Mouse (Mus musculus) forebrain, postnatal 0 days (tissue): ENCODE measurements around the gene Usp31. TPM values are rescaled to one million over a fixed set of nuclear protein-coding genes. Genes with fewer than 3 reads are reported as not detected.
A peak's percentile ranks its signal among the peaks of the same experiment; 100 is the strongest.

Experiments used
- ATAC-seq: fragments of 200-750 bp; cut with Nextera tagmentation; 2 replicates; pipeline ENCODE4 v1.8.0; 2017; ENCODE audit warnings: mild to moderate bottlenecking, moderate library complexity
- DNase-seq: peaks from one replicate; pipeline ENCODE4 v3.0.0-alpha.2; 2015
- H3K27ac ChIP-seq: fragments of 300-500 bp; sonication (generic); 2 replicates; pipeline ENCODE4 v1.5.1; 2014; ENCODE audit warnings: low read depth, mild to moderate bottlenecking, antibody characterized with exemption, low read length, moderate library complexity, mixed read lengths
- H3K27me3 ChIP-seq: fragments of 300-500 bp; sonication (generic); 2 replicates; pipeline ENCODE4 v1.6.1; 2014; ENCODE audit warnings: mild to moderate bottlenecking, low read length, mixed read lengths; ENCODE audit not compliant: insufficient read depth
- H3K36me3 ChIP-seq: fragments of 300-500 bp; sonication (generic); 2 replicates; pipeline ENCODE4 v1.6.1; 2014; ENCODE audit warnings: mild to moderate bottlenecking, moderate library complexity; ENCODE audit not compliant: insufficient read depth
- H3K4me1 ChIP-seq: fragments of 300-500 bp; sonication (generic); 2 replicates; pipeline ENCODE4 v1.6.1; 2014; ENCODE audit warnings: antibody characterized with exemption; ENCODE audit not compliant: insufficient read depth
- H3K4me2 ChIP-seq: fragments of 300-500 bp; sonication (generic); 2 replicates; pipeline ENCODE4 v1.6.1; 2014; ENCODE audit warnings: low read depth, mild to moderate bottlenecking, moderate library complexity
- H3K4me3 ChIP-seq: fragments of 300-500 bp; sonication (generic); 2 replicates; pipeline ENCODE4 v1.5.1; 2014; ENCODE audit warnings: low read depth, low read length, mixed read lengths
- H3K9ac ChIP-seq: fragments of 300-500 bp; sonication (generic); 2 replicates; pipeline ENCODE4 v1.6.1; 2014; ENCODE audit warnings: mild to moderate bottlenecking
- H3K9me3 ChIP-seq: fragments of 300-500 bp; sonication (generic); 2 replicates; pipeline ENCODE4 v1.6.1; 2016; ENCODE audit warnings: low read length
- CTCF ChIP-seq: sonication (generic); IDR thresholded peaks from 2 replicates; pipeline ENCODE4 v1.5.1; 2016; ENCODE audit warnings: antibody characterized with exemption, control low read depth, low read depth
- WGBS: fragments of 180-500 bp; shearing (Covaris S2); extraction: QIAGEN DNeasy Blood & Tissue Kit; methylation state at CpG from one replicate; pipeline ENCODE4 v1.1.7; 2014; 5-methylcytosine and 5-hydroxymethylcytosine counted together
- polyA plus RNA-seq: library from polyadenylated mRNA; unstranded; fragments of >200 nt; fragmentation: Nextera tagmentation; extraction: Ambion mirVana; gene quantifications from 2 replicates; pipeline ENCODE4 v1.2.1, GENCODE M21; 2015
- total RNA-seq: library from RNA; depleted of rRNA; stranded (reverse); fragments of >200 nt; gene quantifications from 2 replicates; pipeline ENCODE4 v1.2.3, GENCODE M21; 2014

Gene Usp31
- total and polyA plus RNA-seq, 2 experiments from 2014 or later: 1.9 to 29.5 TPM

GRCm38 (mm10) chr7:121697574-121697973 lies 9.5 kb downstream of the Usp31 start:
- 0 out of 2 replicates have a peak, but pooled peaks cover 3% of the 10 kb centered on the region for H3K4me1 ChIP-seq
- no peak overlapping the region for H3K9ac ChIP-seq
- 47% methylated on average over 1 of the region's 1 CpGs for WGBS
- TF ChIP-seq CTCF: no peak
- H3K4me2 ChIP-seq: no peak overlapping the region
- no peak for DNase-seq
- ATAC-seq: no peak
- H3K4me3 ChIP-seq: no peak overlapping the region
- H3K27me3 ChIP-seq: no peaks in the 10 kb centered on the region
- no peaks in the 10 kb centered on the region for H3K9me3 ChIP-seq
- no peak overlapping the region for H3K27ac ChIP-seq
- no peaks in the 10 kb centered on the region for H3K36me3 ChIP-seq

GRCm38 (mm10) chr7:121697170-121697569 lies 9.9 kb downstream of the Usp31 start:
- no peak overlapping the region for H3K4me2 ChIP-seq
- no peak overlapping the region for H3K27ac ChIP-seq
- TF ChIP-seq CTCF: no peak
- no peaks in the 10 kb centered on the region for H3K27me3 ChIP-seq
- H3K9ac ChIP-seq: no peak overlapping the region
- ATAC-seq: no peak
- H3K36me3 ChIP-seq: no peaks in the 10 kb centered on the region
- DNase-seq: no peak
- H3K4me3 ChIP-seq: no peak overlapping the region
- no peaks in the 10 kb centered on the region for H3K9me3 ChIP-seq
- 0 out of 2 replicates have a peak, but pooled peaks cover 3% of the 10 kb centered on the region for H3K4me1 ChIP-seq

- no peak overlapping the region for H3K4me3 ChIP-seq
- TF ChIP-seq CTCF: no peak
- no peaks in the 10 kb centered on the region for H3K27me3 ChIP-seq
- H3K4me1 ChIP-seq: no peaks in the 10 kb centered on the region
- no peak for ATAC-seq
- H3K9me3 ChIP-seq: no peaks in the 10 kb centered on the region
- H3K27ac ChIP-seq: no peak overlapping the region
- no peak overlapping the region for H3K9ac ChIP-seq
- DNase-seq: no peak
- no peak overlapping the region for H3K4me2 ChIP-seq
- no peaks in the 10 kb centered on the region for H3K36me3 ChIP-seq
- 77% methylated on average over 2 of the region's 2 CpGs for WGBS
Measured at GRCm38 (mm10) chr7:121691803-121692202, 15.2 kb downstream of the Usp31 start.

GRCm38 (mm10) chr7:121689338-121689737 lies 17.7 kb downstream of the Usp31 start:
- H3K4me3 ChIP-seq: no peak overlapping the region
- H3K4me2 ChIP-seq: no peak overlapping the region
- no peak overlapping the region for H3K27ac ChIP-seq
- H3K4me1 ChIP-seq: no peaks in the 10 kb centered on the region
- no peak for TF ChIP-seq CTCF
- no peak for ATAC-seq
- H3K9me3 ChIP-seq: no peaks in the 10 kb centered on the region
- no peak overlapping the region for H3K9ac ChIP-seq
- H3K36me3 ChIP-seq: no peaks in the 10 kb centered on the region
- no peaks in the 10 kb centered on the region for H3K27me3 ChIP-seq
- DNase-seq: no peak

- Histone ChIP-seq H3K9me3 (no peaks in the 10 kb centered on the region), H3K9ac (no peak overlapping the region), H3K27ac (no peak overlapping the region), H3K4me1 (no peaks in the 10 kb centered on the region), H3K4me3 (no peak overlapping the region), H3K4me2 (no peak overlapping the region), H3K36me3 (no peaks in the 10 kb centered on the region), H3K27me3 (no peaks in the 10 kb centered on the region)
- TF ChIP-seq CTCF: no peak
- 92% methylated on average over 5 of the region's 5 CpGs for WGBS
- ATAC-seq: no peak
- DNase-seq: no peak
Measured at GRCm38 (mm10) chr7:121685140-121685984, 21.7 kb downstream of the Usp31 start.

GRCm38 (mm10) chr7:121681191-121681590 lies 25.9 kb downstream of the Usp31 start:
- Histone ChIP-seq H3K9me3 (no peaks in the 10 kb centered on the region), H3K4me1 (no peaks in the 10 kb centered on the region), H3K27ac (no peak overlapping the region), H3K36me3 (no peaks in the 10 kb centered on the region), H3K4me2 (no peak overlapping the region), H3K4me3 (no peak overlapping the region), H3K9ac (no peak overlapping the region), H3K27me3 (no peaks in the 10 kb centered on the region)
- ATAC-seq: no peak
- no peak for TF ChIP-seq CTCF
- no peak for DNase-seq

GRCm38 (mm10) chr7:121677105-121677753 lies 29.8 kb downstream of the Usp31 start:
- DNase-seq: peak; percentile 24
- 26% methylated on average over 4 of the region's 4 CpGs for WGBS

More at GRCm38 (mm10) chr7:121677105-121677753, 29.8 kb downstream of the Usp31 start:
- Histone ChIP-seq H3K9me3 (no peaks in the 10 kb centered on the region), H3K27me3 (no peaks in the 10 kb centered on the region), H3K9ac (no peak overlapping the region), H3K4me3 (no peak overlapping the region), H3K36me3 (peaks cover 9% of the 10 kb centered on the region), H3K4me1 (no peaks in the 10 kb centered on the region), H3K27ac (no peak overlapping the region), H3K4me2 (no peak overlapping the region)
- TF ChIP-seq CTCF: no peak
- ATAC-seq: no peak
